Mouse (Mus musculus) A20 (cell line): ENCODE data around the gene Tns4.
A peak's percentile ranks its signal among the peaks of the same experiment; 100 is the strongest.

ENCODE experiments used
- DNase-seq: peaks from one replicate; pipeline ENCODE4 v3.0.0-alpha.2; 2011; ENCODE audit warnings: low read depth, low spot score

The Tns4 gene

DNA sequence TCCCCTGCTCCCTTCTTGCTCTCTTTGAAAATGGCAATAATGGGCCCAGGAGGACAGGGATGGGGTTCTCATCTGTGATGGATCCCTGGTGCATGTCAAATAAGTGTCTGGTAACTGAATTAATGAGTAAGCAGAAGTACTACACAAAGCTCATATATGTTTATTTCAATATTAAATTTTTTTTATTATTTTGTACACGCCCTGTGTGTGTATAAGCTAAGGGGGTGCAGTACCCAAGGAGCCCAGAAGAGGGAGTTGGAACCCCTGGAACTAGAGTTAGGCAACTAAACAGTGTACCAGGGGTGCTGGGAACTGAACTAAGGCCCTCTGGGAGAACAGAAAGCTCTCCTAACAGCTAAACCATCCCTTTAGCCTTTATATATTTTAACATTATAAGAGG lies 29.3 kb upstream of the Tns4 start:
- no peak for DNase-seq

DNA sequence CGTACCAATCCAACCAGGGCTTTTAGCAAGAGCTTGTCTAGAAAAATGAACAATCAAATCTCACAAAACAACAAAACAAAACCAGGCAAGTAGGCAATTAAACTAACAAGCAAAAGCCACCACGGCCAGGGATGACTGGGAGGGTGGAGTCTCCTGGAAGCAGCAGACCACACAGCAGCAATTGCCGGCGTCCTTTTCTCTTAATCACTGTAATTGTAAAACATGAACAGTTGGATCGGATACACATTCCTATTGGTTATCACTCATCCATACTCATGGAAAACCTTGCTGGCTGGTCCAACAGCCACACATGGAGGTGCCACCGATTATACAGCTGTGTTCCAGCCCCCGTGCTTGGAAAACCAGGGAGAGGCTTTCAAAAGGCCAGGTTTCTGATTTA lies 28.8 kb upstream of the Tns4 start:
- no peak for DNase-seq

DNA sequence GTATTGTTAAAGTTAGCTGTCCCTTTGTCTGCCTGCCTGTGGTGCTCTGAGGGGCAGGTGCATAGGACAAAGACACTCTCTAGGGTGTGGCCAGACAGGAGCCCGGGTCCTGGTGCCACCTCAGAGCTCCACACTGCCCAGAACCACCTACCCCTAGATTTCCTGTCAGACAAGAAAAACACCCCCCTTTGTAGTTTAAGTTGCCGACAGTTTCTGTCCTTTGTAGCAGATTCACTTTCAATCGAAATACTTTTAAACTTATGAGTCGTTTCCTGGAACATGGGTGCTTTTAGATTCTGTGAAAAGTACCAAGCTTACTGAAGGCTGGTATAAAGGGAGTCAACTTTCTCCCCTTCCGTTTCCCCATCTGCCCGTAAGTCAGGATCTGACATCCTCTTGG lies 26.8 kb upstream of the Tns4 start:
- no peak for DNase-seq

DNA sequence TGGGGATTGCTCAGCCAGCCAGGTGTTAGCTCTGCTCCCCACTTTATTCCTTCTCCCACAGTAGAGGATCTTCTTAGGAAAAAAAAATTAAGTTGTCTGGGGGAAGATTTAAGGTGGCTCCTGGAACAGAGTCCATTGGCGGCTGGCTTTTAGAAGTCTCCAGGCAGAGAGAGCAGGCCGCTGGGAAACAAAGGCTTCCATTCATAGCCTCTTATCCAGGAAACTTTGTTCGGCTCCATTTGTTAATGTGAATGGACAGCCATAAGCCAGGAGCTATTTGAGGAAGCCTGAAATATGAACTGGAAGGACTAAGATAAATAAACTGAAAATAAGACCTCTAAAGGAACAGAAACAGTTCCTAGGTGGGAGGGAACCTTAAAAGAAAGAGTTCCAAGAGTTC lies 24.0 kb upstream of the Tns4 start:
- DNase-seq, result no peak

- no peak for DNase-seq
These were observed 23.6 kb upstream of the Tns4 start for GRCm38 (mm10) chr11:99112700-99113099.

GRCm38 (mm10) chr11:99111631-99112030 lies 22.5 kb upstream of the Tns4 start:
- no peak for DNase-seq

DNA sequence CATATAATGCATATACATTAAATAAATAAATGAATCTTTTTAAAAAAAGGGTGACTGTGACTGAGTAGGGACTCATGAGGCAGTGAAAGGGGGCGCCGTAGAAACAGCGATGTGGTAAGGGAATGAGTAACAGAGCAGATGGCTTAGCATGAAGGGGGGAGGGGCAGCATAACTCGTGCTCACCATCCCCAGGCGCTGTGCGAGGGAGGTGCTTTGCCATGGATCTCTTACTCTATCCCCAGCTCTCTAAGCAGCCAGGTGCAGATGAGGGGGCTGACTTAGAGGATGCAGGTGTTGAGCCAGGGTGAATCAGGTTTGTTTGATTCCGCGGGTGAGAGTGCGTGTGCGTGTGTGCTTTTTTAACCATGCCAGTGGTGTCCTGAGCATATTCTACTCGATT lies 22.0 kb upstream of the Tns4 start:
- DNase-seq, result peak; percentile 54

- DNase-seq, result peak; percentile 50
These were observed 21.4 kb upstream of the Tns4 start for GRCm38 (mm10) chr11:99110370-99111110.

DNA sequence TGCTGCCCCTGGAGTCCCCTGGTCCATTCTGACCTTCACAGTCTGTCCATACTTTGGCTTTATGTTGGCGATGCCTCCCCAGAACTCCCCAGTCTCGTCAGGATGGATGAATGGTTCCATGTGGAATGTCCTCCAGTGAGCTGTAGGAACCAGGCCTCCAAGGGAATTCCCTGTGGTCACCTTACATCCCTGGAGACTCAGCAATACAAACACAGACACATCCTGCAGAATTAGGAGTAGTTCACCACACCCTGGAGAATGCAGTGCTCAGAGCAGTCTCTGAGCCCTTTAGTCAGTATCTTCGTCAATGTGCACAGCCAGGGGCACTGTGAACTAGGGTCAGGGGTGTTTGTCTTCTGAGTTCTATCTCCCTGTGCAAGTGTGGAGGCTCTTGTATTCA lies 19.2 kb upstream of the Tns4 start:
- DNase-seq, result no peak

DNA sequence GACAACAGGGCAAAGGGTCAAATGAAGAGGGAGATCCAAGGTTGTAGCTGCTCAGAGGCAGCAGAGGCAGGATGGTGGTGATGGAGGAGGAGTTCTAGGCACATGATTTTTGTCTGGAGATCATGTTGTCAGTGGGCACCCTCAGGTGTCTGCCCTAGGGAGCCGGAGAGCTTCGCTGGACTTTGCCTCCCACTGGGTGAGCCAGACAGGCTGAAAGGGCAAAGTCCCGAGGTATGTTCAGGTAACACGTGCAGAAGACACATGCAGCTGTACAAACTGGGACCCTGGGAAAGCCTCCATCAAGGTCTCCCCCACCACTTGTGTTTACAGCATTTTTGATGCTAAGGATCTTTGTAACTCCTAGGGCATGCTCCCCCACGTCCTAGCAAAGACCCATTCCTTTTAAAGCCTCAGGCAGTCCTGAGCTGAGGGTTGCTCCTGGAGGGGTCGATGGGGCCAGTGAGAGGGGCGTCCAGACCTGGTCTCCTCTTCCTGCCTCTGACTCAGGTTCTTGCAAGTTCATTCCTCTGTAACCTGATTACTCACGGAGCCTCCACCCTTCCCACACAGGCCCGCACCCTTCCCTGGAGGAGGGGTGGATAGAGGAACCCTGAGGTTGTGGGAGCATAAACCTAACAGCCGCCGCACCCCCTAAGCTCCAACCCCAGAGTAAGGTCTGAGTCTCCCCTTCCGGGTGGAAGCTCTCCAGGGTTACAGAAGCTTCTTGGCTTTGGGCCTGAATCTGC lies 17.0 kb upstream of the Tns4 start:
- DNase-seq, result no peak

DNA sequence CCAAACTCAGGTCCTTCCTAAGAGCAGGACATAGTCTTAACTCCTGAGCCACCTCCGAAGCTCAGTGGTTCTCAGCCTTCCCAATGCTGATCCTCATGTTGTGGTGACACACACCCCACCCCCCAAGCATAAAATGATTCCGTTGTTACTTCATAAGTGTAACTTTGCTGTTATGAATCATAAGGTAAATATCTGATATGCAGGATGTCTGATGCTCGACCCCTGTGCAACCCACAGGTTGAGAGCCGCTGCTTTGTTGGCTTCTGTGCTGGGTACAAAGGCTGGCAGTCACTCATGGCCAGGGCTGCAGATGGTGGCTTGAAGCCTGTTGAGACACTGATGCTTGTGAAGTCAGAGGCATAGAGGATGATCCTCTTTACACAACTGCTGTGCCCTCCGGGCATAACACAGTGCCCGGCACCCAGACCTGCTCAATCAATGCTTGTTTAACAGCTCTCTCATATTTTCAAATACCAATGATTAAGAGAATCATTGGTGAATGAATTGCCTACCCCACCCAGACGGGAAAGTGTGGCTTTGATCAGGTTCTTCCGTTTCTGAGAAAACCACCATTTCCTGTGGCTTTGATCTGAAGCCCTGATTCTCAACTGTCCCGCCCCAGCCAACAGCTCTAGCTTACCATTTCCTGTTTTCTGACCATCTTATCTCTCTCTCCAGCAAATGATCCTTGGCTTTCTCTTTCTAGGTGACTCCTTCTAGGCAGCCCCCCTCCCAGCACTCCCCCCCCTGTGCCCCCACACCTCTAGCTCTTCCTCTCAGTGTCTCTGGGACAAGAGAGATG lies 15.7 kb upstream of the Tns4 start:
- no peak for DNase-seq

- DNase-seq, result no peak
These were observed 13.6 kb upstream of the Tns4 start for GRCm38 (mm10) chr11:99102575-99103270.

DNA sequence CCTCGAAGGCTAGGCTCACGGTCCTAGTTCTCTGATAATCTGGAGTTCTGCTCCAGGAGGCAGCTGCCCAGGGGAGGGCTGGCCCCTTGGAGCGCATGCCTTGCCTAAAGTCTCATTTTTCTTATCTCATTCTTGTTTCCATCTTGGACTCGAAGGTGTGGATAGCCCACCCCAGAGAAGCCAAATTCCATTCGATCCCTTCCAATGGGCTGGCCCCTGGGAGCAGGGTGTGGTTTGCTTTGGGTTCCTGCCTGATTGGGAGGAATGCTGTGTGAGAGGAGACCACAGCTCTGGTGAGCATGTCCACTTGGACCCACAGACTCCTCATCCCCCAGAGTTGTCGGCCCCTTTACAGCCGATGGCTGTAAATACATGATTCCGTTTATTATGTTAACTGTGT lies 12.6 kb upstream of the Tns4 start:
- no peak for DNase-seq

DNA sequence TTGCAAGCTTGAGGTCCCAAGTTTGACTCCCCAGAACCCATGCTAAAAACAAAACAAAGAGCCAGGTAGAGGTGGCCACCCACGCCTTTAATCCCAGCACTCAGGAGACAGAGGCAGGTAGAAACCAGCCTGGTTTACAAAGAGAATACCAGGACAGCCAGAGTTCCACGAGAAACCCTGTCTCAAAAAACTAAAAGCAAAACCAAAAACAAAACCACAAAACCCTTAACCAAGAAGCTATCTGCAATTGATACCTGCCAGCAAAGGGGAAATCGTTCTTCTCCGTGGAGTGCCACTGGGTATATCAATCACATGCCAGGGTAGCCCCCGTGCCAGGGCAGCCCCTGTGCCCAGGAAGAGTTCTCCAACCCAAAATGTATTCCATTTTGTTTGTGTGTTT lies 11.1 kb upstream of the Tns4 start:
- no peak for DNase-seq

DNA sequence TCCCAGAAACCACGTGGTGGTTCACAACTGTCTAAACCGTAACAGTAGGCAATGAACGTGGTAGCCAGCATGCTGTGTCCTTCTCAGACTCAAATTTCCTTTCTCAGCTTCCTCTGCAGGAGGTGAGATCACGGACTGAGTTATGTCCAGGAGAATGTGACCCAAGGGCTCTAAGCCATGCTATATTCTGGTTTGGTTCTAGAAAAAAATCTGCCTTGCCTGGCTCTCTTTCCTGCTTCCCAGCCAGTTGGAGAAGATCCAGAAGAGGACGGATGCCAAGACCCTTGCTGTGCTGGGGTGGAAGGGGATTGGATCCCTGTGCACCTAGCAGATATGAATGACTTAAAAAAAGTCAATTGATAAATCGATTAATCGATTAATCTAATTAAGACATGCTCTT lies 10.4 kb upstream of the Tns4 start:
- DNase-seq, result no peak

GRCm38 (mm10) chr11:99098924-99099323 lies 9.8 kb upstream of the Tns4 start:
- no peak for DNase-seq

GRCm38 (mm10) chr11:99096996-99097774 lies 8.1 kb upstream of the Tns4 start:
- no peak for DNase-seq

DNA sequence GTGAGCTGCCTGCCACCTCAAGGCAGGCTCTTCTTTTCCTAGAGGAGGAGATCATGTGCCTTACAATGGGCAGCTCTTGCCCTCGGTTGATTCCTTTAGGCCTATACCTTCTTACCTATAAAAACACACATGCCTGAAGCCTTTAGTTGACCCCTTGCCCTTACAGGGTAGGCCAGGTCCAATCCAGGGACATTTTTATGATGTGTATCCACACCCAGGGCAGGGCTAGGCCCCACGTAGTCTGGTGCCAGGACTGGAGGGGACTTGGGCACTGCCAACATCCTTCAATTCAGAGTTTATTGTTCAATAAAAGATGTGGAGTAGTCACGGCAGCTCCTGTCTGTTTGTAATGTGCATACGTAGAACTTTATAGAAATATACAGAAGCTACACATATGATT lies 7.3 kb upstream of the Tns4 start:
- no peak for DNase-seq

DNA sequence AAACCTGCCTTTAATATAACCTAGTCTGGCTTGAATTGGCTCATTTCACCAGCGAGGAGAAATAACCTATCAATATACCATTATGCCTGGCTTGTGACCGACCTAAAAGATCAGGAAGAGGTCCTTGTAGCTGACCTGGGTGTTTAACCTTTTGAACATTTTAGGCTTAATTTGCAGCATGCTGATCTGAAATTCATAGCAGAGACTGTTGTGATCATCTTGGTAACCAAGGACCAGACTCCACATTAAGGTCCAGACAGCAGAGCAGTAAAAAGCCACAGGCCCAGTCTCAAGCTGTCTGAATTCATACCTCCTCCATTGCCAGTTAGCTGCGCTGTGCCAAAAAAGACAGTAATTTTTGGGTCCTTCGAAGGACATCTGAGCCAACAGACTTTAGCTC lies 6.7 kb upstream of the Tns4 start:
- DNase-seq, result no peak

DNA sequence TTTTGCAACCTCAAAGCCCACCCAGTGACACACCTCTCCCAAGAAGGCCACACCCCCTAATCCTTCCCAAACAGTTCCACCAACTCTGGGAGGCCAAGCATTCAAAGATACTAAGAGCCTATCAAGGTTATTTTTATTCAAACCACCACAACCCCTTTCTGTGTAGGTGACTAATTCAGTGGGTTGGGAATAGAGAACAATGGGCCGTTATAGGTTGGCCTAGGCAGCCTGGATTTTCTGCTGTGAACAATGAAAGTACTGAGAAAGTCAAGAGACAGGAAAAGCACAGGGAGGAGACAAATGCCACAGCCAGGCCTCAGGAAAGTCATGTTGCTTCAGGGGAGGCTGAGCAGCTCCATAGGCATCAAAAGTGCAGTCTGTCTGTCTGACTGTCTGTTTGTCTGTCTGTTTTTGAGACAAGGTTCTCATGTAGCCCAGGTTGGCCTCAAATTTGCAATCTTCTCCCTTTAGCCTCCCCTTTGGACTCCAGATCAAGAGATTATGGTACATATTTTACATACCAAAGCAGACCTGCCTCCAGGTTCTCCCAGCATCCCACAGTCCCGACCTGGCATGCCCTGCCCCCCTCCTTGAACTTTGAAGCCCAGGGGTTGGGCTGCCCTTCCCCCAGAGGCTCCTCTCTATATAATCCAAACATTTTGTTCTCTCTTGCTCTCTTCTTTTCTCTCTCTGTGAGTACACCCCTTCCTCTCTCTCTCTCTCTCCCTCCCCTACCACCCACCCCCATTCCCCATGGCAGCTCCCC lies 6.0 kb upstream of the Tns4 start:
- no peak for DNase-seq
